Mouse (Mus musculus) lung, postnatal 0 days (tissue): Measurements from ENCODE around the gene Nme4.
A peak's percentile ranks its signal among the peaks of the same experiment; 100 is the strongest.

Source experiments
- CTCF ChIP-seq: IDR thresholded peaks from 2 replicates; pipeline ENCODE4 v1.5.1; 2016; ENCODE audit warnings: antibody characterized with exemption, mild to moderate bottlenecking
- EP300 ChIP-seq: IDR thresholded peaks from 2 replicates; pipeline ENCODE4 v1.6.1; 2016; ENCODE audit warnings: antibody characterized with exemption, mild to moderate bottlenecking, control low read depth

GRCm38 (mm10) chr17:26138239-26138836 lies 42.9 kb upstream of the Nme4 start, which contains the start of gene Axin1:
- TF ChIP-seq CTCF (peak; percentile 71), EP300 (no peak)
